Mouse (Mus musculus) forebrain, embryonic 12.5 days (tissue): Measurements from ENCODE around the gene Trim41. TPM values are rescaled to one million over a fixed set of nuclear protein-coding genes. Genes with fewer than 3 reads are reported as not detected.

Experiments
- ATAC-seq: fragments of 200-750 bp; cut with Nextera tagmentation; 2 replicates; pipeline ENCODE4 v1.8.0; 2017; ENCODE audit warnings: moderate TSS enrichment; ENCODE audit not compliant: low FRiP score
- H3K27ac ChIP-seq: fragments of 300-500 bp; sonication (generic); 2 replicates; pipeline ENCODE4 v1.5.1; 2016; ENCODE audit warnings: mild to moderate bottlenecking
- H3K27me3 ChIP-seq: fragments of 300-500 bp; sonication (generic); 2 replicates; pipeline ENCODE4 v1.6.1; 2016; ENCODE audit warnings: mild to moderate bottlenecking
- H3K36me3 ChIP-seq: fragments of 300-500 bp; sonication (generic); replicated peaks from 2 replicates; pipeline ENCODE4 v1.6.1; 2016; ENCODE audit warnings: mild to moderate bottlenecking
- H3K4me1 ChIP-seq: fragments of 300-500 bp; sonication (generic); 2 replicates; pipeline ENCODE4 v1.6.1; 2016
- H3K4me2 ChIP-seq: fragments of 300-500 bp; sonication (generic); 2 replicates; pipeline ENCODE4 v1.6.1; 2016; ENCODE audit warnings: mild to moderate bottlenecking, moderate library complexity
- H3K4me3 ChIP-seq: fragments of 300-500 bp; sonication (generic); replicated peaks from 2 replicates; pipeline ENCODE4 v1.5.1; 2016; ENCODE audit warnings: mild to moderate bottlenecking
- H3K9ac ChIP-seq: fragments of 300-500 bp; sonication (generic); 2 replicates; pipeline ENCODE4 v1.6.1; 2016; ENCODE audit warnings: mild to moderate bottlenecking
- H3K9me3 ChIP-seq: fragments of 300-500 bp; sonication (generic); 2 replicates; pipeline ENCODE4 v1.6.1; 2016
- WGBS: fragments of 180-500 bp; shearing (Covaris S2); methylation state at CpG from one replicate; pipeline ENCODE4 v1.1.7; 2016; 5-methylcytosine and 5-hydroxymethylcytosine counted together
- polyA plus RNA-seq: library from polyadenylated mRNA; unstranded; fragments of >200 nt; fragmentation: Nextera tagmentation; extraction: Ambion mirVana; gene quantifications from 2 replicates; pipeline ENCODE4 v1.2.1, GENCODE M21; 2016

The Trim41 gene
- 6.2 and 6.8 TPM in 2 replicates for polyA plus RNA-seq

DNA sequence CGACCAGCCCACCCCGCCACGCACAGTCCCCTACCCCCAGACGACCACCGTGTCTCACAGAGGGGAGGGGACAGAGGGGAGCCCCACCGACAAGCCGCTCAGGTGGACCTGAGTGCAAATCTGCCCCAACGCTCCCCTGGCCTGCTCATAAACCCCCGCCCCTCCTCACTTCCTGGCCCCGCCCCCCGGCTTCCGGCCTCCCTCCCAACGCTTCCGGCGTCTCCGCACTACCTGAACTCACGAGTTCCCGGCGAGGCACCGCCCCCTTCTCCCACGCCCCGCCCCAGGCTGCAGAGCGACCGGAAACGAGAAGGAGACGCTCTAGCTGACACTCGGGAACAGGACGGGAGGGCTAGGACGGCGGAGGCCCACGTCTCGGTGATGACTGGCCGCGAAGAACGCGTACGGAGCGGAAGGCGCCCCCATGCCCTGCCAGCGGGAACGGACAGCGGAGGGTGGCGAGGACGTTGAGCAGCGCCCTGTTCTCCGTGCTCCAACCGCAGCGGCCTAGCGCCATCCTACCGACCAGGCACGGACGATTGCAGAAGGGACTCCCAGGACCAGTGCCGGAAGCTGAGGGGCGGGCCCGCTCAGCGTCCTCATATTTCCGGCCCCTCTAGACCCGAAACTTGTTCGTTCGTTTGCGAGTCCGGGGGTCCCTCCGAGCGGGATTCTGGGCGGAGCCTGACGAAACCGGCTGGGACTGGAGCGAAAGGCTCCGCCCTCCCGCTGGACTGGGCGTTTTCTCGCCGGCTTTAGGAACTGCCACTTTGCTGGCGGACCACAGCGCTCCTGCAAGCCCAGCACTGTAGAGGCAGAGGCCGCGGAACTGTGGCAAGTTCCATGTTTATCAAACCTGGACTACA is at the start of gene Trim41:
Gene Trim41, minus strand, starts transcription at position 554 of the 866 bp plus-strand sequence.
- Histone ChIP-seq H3K4me1 (peaks cover 23% of the 10 kb centered on the region), H3K27ac (peak within 1 kb of the TSS; percentile 94), H3K27me3 (no peaks in the 10 kb centered on the region), H3K9ac (peak within 1 kb of the TSS; percentile 80), H3K9me3 (no peaks in the 10 kb centered on the region), H3K4me2 (peak within 1 kb of the TSS; percentile 91), H3K36me3 (peaks cover 17% of the 10 kb centered on the region), H3K4me3 (peak within 1 kb of the TSS; percentile 86)
- ATAC-seq = peak; percentile 96
- WGBS = under 1% methylated on average over 69 of the region's 77 CpGs

DNA sequence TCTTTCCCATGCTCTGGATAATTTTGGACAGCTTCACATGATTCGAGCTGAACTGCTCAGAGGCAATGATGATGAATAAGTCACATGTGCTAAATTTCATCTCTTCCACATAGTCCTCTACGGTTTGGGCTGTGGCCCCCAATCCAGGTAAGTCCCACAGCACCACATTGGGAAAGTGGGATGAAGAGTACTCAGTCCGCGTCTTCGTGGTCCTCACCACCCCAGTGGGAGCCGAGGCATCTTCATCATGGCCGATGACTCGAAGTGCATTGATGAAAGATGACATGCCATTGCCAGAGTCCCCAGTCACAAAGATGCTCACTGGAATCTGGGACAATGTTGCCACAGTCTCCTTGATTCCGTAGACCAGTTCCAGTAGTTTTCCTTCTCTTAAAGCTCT is 49.3 kb upstream of the Trim41 start:
- H3K4me3 ChIP-seq = no peak overlapping the region
- 94% methylated on average over 9 of the region's 9 CpGs for WGBS

DNA sequence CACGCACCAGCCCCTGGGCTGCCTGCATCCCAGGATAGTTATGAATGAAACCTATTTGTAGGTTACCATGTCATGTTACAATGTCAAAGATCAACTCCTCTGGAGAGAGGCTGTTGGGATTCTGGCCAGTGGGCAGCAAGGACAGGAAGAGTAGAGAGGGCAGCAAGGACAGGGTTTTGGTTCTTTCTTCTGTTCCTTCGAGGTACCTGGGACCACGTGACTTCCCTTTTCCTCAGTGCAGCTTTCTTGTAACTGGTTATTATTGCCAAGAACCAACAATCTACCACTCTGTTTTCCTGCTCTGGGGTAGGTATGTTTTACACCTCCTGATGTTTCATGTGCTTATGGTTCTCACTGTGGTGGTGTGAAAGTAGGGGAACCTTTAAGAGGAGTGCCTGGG is 46.7 kb upstream of the Trim41 start:
- WGBS = 92% methylated on average over 3 of the region's 3 CpGs
- ATAC-seq = no peak
- no peak overlapping the region for H3K9ac ChIP-seq

More for the DNA sequence above, 49.3 kb upstream of the Trim41 start:
- Histone ChIP-seq H3K4me1 (peaks cover 8% of the 10 kb centered on the region), H3K9ac (no peak overlapping the region), H3K9me3 (no peaks in the 10 kb centered on the region), H3K36me3 (no peaks in the 10 kb centered on the region), H3K4me2 (no peak overlapping the region), H3K27ac (no peak overlapping the region), H3K27me3 (peaks cover 6% of the 10 kb centered on the region; the same call in 1 of the 2 replicates)
- no peak for ATAC-seq

DNA sequence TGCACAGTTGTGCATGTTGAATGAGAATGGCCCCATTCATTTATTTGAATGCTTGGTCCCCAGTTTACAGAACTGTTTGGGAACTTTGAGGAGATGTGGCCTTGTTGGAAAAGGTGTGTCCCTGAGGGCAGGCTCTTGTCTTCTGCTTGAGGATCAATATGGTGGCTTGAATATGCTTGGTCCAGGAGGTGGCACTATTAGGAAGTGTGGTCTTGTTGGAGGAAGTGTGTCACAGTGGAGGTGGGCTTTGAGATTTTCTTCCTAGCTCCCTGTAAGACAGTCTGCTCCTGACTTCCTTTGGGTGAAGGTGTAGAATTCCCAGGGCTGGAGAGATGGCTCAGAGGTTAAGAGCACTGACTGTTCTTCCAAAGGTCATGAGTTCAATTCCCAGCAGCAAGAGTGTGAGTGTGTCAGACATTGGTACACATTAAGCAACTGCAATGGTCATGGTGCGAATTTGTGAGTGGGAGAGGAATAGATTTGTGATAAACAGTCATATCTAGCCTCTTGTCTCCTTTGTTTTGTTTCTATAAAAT is 45.7 kb upstream of the Trim41 start:
- no peak overlapping the region for H3K27ac ChIP-seq
- ATAC-seq = no peak
- H3K36me3 ChIP-seq = no peaks in the 10 kb centered on the region
- 82% methylated on average over 1 of the region's 1 CpGs for WGBS
- H3K27me3 ChIP-seq = peaks cover 19% of the 10 kb centered on the region
- no peak overlapping the region for H3K9ac ChIP-seq
- H3K9me3 ChIP-seq = no peaks in the 10 kb centered on the region
- H3K4me2 ChIP-seq = no peak overlapping the region
- H3K4me1 ChIP-seq = peaks cover 10% of the 10 kb centered on the region
- no peak overlapping the region for H3K4me3 ChIP-seq

More for the DNA sequence above, 46.7 kb upstream of the Trim41 start:
- Histone ChIP-seq H3K4me2 (no peak overlapping the region), H3K4me3 (no peak overlapping the region), H3K27ac (no peak overlapping the region), H3K4me1 (peaks cover under 1% of the 10 kb centered on the region; the same call in 1 of the 2 replicates), H3K9me3 (no peaks in the 10 kb centered on the region), H3K27me3 (peaks cover 12% of the 10 kb centered on the region), H3K36me3 (no peaks in the 10 kb centered on the region)

DNA sequence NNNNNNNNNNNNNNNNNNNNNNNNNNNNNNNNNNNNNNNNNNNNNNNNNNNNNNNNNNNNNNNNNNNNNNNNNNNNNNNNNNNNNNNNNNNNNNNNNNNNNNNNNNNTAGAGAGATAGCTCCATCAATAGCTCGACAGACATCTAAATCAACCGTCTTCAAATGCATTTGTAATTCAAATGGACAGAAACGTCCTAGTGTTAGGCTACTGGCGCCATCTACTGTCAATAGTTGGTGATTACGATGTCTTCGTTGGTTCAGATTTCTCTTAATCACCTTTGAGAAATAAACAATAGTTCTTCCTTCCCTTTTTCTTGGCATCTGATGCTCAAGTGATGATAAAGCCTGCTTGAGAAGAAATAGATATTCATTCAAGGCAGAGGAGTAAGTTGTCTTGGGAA is 41.9 kb upstream of the Trim41 start:
- Histone ChIP-seq H3K9ac (no peak overlapping the region), H3K4me1 (peaks cover 23% of the 10 kb centered on the region), H3K4me2 (peak overlapping the region; percentile 61), H3K27ac (no peak overlapping the region), H3K4me3 (peak overlapping the region; percentile 17; the same call in 1 of the 2 replicates), H3K27me3 (peaks cover 22% of the 10 kb centered on the region), H3K36me3 (no peaks in the 10 kb centered on the region), H3K9me3 (no peaks in the 10 kb centered on the region)
- ATAC-seq = no peak
- under 1% methylated on average over 6 of the region's 6 CpGs for WGBS

DNA sequence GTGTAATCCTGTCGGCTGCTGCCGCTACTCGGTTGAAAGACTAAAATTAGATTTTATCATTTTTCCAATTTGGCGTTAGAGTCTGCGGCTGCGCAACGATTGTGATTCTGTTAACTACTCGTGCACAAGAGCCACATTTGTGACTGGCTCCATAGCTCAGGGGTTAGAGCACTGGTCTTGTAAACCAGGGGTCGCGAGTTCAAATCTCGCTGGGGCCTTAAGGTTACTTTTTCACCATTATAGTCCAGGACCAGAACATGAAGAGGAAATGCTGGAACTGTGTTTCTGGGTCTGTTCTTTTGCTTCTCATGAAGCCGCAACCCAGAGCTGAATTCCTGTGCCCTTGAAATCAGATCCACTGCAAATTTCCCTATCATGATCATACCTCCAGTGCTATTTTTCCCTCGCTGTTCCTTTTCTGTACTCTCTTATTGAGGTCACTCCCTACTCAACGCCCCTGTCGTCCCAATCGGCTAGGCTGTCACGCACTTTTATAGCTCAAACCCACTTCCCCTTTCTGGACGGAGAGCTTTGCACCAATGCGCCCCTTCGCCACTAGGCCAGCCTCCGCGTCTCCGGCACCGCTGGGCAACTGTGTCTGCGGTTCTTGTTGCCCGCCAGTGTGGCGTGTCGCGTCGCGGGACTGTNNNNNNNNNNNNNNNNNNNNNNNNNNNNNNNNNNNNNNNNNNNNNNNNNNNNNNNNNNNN is 36.5 kb upstream of the Trim41 start:
- peak overlapping the region; percentile 58 for H3K4me3 ChIP-seq
- WGBS = under 1% methylated on average over 31 of the region's 31 CpGs
- H3K9me3 ChIP-seq = no peaks in the 10 kb centered on the region
- H3K4me1 ChIP-seq = peaks cover 34% of the 10 kb centered on the region
- ATAC-seq = peak; percentile 68
- no peak overlapping the region for H3K27ac ChIP-seq
- H3K36me3 ChIP-seq = no peaks in the 10 kb centered on the region
- peaks cover 27% of the 10 kb centered on the region for H3K27me3 ChIP-seq
- peak overlapping the region; percentile 58 for H3K9ac ChIP-seq
- peak overlapping the region; percentile 85 for H3K4me2 ChIP-seq

DNA sequence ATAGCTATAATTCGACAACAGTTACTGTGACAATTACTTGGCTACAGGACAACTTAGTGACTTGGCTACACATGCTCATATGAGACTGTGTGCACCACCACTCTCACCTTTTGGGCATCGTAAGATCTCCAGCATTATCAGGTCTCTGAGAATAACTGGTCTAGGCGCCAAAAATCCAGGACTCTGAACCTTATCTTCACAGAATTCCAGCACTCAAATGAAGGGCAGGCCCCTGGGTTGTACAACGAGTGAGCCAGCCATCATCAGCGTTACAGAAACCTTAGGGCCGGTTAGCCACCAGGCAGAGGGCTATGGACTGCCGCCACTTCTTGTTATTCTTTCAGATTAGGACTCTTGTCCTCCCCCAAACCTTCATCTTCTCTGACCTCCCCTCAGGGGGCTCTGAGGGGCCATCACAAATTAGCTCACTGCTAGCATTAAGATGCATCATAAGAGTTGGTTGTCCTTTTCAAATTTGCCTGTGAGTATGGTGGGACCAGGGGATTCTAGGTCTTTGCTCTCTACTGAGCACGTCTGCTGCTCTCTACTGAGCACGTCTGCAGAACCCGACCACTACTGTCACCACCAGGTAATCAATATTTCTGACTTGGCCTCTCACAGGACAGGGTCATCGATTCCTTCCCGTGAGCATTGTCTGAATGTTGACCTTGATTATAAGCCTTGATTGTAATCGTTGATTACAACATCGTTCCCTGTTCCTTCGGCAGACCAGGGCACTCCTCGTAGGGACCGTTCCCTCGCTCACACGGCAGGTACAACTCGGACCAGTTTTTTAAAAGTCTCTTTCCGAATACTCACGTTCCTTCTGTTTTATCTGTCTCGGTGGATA is 35.7 kb upstream of the Trim41 start:
- H3K27me3 ChIP-seq = peaks cover 23% of the 10 kb centered on the region
- H3K9ac ChIP-seq = peak overlapping the region; percentile 50
- peak overlapping the region; percentile 85 for H3K4me2 ChIP-seq
- 8% methylated on average over 23 of the region's 23 CpGs for WGBS
- H3K4me3 ChIP-seq = peak overlapping the region; percentile 58
- no peaks in the 10 kb centered on the region for H3K36me3 ChIP-seq
- peak; percentile 18; the same call in 1 of the 2 replicates for ATAC-seq
- no peaks in the 10 kb centered on the region for H3K9me3 ChIP-seq
- peaks cover 26% of the 10 kb centered on the region for H3K4me1 ChIP-seq
- no peak overlapping the region for H3K27ac ChIP-seq

DNA sequence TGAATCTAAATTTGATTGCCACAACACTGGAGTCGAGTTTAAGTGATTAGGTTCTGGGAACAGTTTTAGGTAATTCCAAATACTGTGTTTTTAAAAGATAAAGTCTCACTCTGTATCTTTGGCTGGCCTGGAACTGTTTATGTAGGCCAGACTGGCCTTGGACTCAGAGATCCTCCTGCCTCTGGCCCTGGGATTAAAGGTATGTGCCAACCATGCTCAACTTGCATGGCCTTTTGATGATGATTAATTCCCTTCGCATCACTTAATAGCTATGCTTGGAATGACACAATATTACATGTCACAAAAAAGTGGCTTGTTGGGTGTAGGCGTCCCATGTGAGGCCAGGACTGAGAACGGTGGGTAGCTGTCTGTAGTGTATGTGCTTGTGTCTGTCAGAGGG is 35.0 kb upstream of the Trim41 start:
- Histone ChIP-seq H3K4me2 (no peak overlapping the region), H3K9me3 (no peaks in the 10 kb centered on the region), H3K9ac (no peak overlapping the region), H3K4me3 (peak overlapping the region; percentile 58), H3K27ac (no peak overlapping the region), H3K27me3 (peaks cover 21% of the 10 kb centered on the region), H3K4me1 (peaks cover 23% of the 10 kb centered on the region), H3K36me3 (no peaks in the 10 kb centered on the region)
- no peak for ATAC-seq
- WGBS = 77% methylated on average over 4 of the region's 4 CpGs

DNA sequence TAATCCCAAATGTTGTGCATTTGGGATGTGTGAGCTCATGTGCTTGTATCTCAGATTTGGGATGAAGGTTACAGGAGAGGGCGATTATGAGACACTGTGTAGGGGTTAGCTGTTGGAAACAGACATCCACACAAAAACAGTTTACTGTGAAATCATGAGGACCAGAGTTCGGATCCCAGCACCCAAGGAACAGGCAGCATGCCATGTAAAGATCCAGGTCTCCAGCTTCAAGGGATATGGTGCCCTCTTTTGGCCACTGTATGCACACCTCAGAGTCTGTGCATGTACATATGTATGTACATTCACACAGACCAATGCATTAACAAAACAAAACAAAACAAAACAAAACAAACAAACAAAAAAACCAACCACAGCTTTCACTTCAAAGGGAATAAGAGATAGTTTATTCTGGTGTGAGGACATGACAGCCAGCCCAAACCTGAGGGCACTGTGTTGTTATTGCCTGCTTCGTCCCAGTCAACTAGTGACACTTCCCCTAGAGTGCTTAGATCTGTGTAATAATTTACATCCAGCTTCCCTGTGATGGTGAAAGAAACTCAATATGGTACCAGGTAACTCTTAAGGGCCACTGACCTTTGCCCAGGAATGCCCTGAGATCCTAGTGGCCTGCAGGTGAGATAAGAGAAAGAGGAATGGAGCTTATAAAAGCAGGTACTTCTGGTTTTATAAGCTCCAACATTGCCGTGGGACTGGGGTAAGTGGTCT is 34.3 kb upstream of the Trim41 start:
- H3K27ac ChIP-seq = no peak overlapping the region
- no peak overlapping the region for H3K4me3 ChIP-seq
- H3K9me3 ChIP-seq = no peaks in the 10 kb centered on the region
- no peaks in the 10 kb centered on the region for H3K36me3 ChIP-seq
- ATAC-seq = no peak
- WGBS = 82% methylated on average over 4 of the region's 4 CpGs
- no peak overlapping the region for H3K4me2 ChIP-seq
- peaks cover 21% of the 10 kb centered on the region for H3K27me3 ChIP-seq
- no peak overlapping the region for H3K9ac ChIP-seq
- peaks cover 23% of the 10 kb centered on the region for H3K4me1 ChIP-seq

DNA sequence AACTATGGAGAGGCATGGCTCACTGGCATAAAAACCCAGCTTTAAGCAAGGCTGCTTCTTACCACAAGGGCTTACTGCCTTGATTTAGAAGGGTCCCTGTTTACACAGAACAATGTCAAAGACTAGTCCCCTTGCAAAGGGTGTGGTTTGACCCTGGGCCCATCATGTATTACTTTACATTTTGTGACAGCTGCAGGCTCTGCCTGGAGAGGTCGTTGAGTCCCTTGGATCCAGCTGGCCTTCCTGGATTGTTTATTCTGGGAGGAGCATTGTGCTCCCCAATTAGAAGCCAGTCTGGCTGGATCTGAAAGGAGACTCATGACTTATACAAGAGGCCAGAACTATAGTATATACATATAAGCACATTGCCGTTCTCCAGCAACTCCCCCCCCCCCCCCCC is 33.1 kb upstream of the Trim41 start:
- Histone ChIP-seq H3K36me3 (no peaks in the 10 kb centered on the region), H3K27me3 (peaks cover 21% of the 10 kb centered on the region), H3K4me3 (no peak overlapping the region), H3K4me2 (no peak overlapping the region), H3K9me3 (no peaks in the 10 kb centered on the region), H3K27ac (no peak overlapping the region), H3K9ac (no peak overlapping the region), H3K4me1 (peaks cover 23% of the 10 kb centered on the region)
- WGBS = 61% methylated on average over 2 of the region's 2 CpGs
- ATAC-seq = no peak

DNA sequence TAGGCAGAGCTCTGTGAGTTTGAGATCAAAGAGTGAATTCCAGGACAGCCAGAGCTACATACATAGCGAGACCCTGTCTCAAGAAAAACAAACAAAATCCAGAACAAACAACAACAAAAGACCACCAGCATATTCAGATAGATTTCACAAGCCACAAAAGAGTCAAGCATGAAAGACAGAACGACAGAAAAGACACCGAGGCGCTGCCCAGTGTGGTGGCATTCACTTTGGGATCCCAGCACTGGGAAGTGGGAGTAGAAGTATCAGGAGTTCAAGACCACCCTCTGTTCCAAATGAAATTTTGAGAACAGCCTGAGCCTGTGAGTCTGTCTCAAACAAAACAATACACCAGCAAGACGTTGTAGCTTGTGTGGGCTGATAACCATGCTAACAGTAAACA is 29.7 kb upstream of the Trim41 start:
- ATAC-seq = no peak
- H3K4me3 ChIP-seq = no peak overlapping the region
- no peaks in the 10 kb centered on the region for H3K36me3 ChIP-seq
- peaks cover 21% of the 10 kb centered on the region for H3K27me3 ChIP-seq
- 66% methylated on average over 5 of the region's 5 CpGs for WGBS
- no peaks in the 10 kb centered on the region for H3K4me1 ChIP-seq
- H3K9ac ChIP-seq = no peak overlapping the region
- no peak overlapping the region for H3K27ac ChIP-seq
- H3K4me2 ChIP-seq = no peak overlapping the region
- no peaks in the 10 kb centered on the region for H3K9me3 ChIP-seq
